10 mouse cellular contexts compared by ENCODE assay signal in the genomic region with DNA sequence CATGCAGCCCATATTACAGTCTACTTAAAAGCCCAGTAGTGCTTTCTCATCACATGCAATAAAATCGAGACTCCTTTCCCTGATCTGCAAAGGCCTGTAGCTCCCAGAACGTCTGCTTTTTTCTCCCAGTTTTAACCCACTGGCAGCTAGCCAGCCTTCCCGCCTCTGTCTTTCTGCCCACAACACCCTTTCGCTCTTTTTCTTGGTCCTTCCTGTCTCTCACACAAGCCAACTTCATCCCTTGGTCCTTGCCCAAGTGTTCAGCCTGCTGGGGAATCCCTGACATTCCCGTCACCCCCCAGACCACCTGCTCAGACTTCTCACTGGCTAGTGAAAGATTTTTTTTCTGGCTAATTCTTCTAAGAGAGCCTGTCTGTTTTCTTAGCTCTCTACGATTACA. TPM values are rescaled to one million over a fixed set of nuclear protein-coding genes. Genes with fewer than 3 reads are reported as not detected.
A peak's percentile ranks its signal among the peaks of the same experiment; 100 is the strongest.
DNase-seq lines count a peak whose midpoint lies in the region; ATAC-seq and TF ChIP-seq lines count a peak whose summit lies in the region.
"Had no signal": no experiment of that assay in that cellular context is flagged by ENCODE, and none has a peak within 500 bp of the region (broad histone marks: within the 10 kb centered on the region; RNA-seq: fewer than 3 reads in every experiment).

No protein-coding gene starts in this region.

- 17% methylated on average over 6 of the region's 6 CpGs for WGBS in forebrain, embryonic 15.5 days
- 63% methylated on average over 6 of the region's 6 CpGs for WGBS in forebrain, embryonic 12.5 days
- WGBS in midbrain, postnatal 0 days = 31% methylated on average over 6 of the region's 6 CpGs

- no peaks in the 10 kb centered on the region for H3K27me3 ChIP-seq in forebrain, embryonic 15.5 days
- peaks cover 13% of the 10 kb centered on the region; the same call in 1 of the 2 replicates for H3K27me3 ChIP-seq in forebrain, embryonic 12.5 days
- H3K27me3 ChIP-seq in midbrain, postnatal 0 days (ENCODE audit: insufficient read depth, low read length) = no peaks in the 10 kb centered on the region

- ATAC-seq in forebrain, embryonic 15.5 days (replicated peaks) = no peak
- no peak for ATAC-seq in forebrain, embryonic 12.5 days (ENCODE audit: low FRiP score)
- ATAC-seq in midbrain, postnatal 0 days (ENCODE audit: low FRiP score) = no peak
- no peak for ATAC-seq in megakaryocyte progenitor cell, adult 5-6 weeks (replicated peaks; ENCODE audit: poor library complexity)
- ATAC-seq: lung, postnatal 0 days had no signal

- no peak overlapping the region for H3K9ac ChIP-seq in forebrain, embryonic 15.5 days (replicated peaks)
- no peak overlapping the region for H3K9ac ChIP-seq in forebrain, embryonic 12.5 days
- H3K9ac ChIP-seq in midbrain, postnatal 0 days (replicated peaks; ENCODE audit: low read length, poor library complexity, severe bottlenecking) = no peak overlapping the region

- no peak overlapping the region for H3K4me3 ChIP-seq in forebrain, embryonic 15.5 days
- H3K4me3 ChIP-seq in forebrain, embryonic 12.5 days (replicated peaks) = no peak overlapping the region
- H3K4me3 ChIP-seq in midbrain, postnatal 0 days (ENCODE audit: low read depth, low read length) = no peak overlapping the region

- H3K4me2 ChIP-seq in forebrain, embryonic 15.5 days (replicated peaks) = no peak overlapping the region
- no peak overlapping the region for H3K4me2 ChIP-seq in forebrain, embryonic 12.5 days
- no peak overlapping the region for H3K4me2 ChIP-seq in midbrain, postnatal 0 days (ENCODE audit: low read depth, low read length, poor library complexity, severe bottlenecking)

- H3K4me1 ChIP-seq in forebrain, embryonic 15.5 days = peaks cover 70% of the 10 kb centered on the region
- H3K4me1 ChIP-seq in forebrain, embryonic 12.5 days = peaks cover 63% of the 10 kb centered on the region
- H3K4me1 ChIP-seq in midbrain, postnatal 0 days (ENCODE audit: insufficient read depth, low read length) = peaks cover 14% of the 10 kb centered on the region; the same call in 1 of the 2 replicates

- H3K27ac ChIP-seq in forebrain, embryonic 15.5 days (replicated peaks) = peak overlapping the region; percentile 95
- H3K27ac ChIP-seq in forebrain, embryonic 12.5 days = no peak overlapping the region
- peak overlapping the region; percentile 33; the same call in 1 of the 2 replicates for H3K27ac ChIP-seq in midbrain, postnatal 0 days (ENCODE audit: low read depth, low read length)

- DNase-seq in layer of hippocampus, adult 9-11 months = peak; percentile 47
- no peak for DNase-seq in layer of hippocampus, adult 8-10 months (ENCODE audit: low spot score in 2 of 2)
- peak; percentile 57 to 58 for DNase-seq in cerebellum, postnatal 36 days
- DNase-seq in midbrain, postnatal 0 days (ENCODE audit: low spot score) = peak; percentile 46
- DNase-seq in embryo, embryonic 10 days (ENCODE audit: low spot score) = no peak
- DNase-seq: heart, adult 11 months had no signal

- H3K9me3 ChIP-seq in forebrain, embryonic 15.5 days = no peaks in the 10 kb centered on the region
- H3K9me3 ChIP-seq in forebrain, embryonic 12.5 days = no peaks in the 10 kb centered on the region
- no peaks in the 10 kb centered on the region for H3K9me3 ChIP-seq in midbrain, postnatal 0 days (ENCODE audit: low read length)

- H3K36me3 ChIP-seq in forebrain, embryonic 15.5 days = peaks cover 38% of the 10 kb centered on the region
- H3K36me3 ChIP-seq in forebrain, embryonic 12.5 days (replicated peaks) = peaks cover 38% of the 10 kb centered on the region
- H3K36me3 ChIP-seq in midbrain, postnatal 0 days (ENCODE audit: insufficient read depth, low read length) = peaks cover 28% of the 10 kb centered on the region

- TF ChIP-seq CTCF in midbrain, postnatal 0 days (IDR thresholded peaks at IDR 0.05) = no peak

RNA-seq across cellular contexts. Expression of gene Zfhx2, which starts 15.9 kb away (rescaled TPM):
- polyA plus RNA-seq in forebrain, embryonic 15.5 days (2015; fragmentation: Nextera tagmentation; extraction: Ambion mirVana) = 27.4 and 30.6 TPM in 2 replicates
- 26.3 and 28.1 TPM in 2 replicates for polyA plus RNA-seq in forebrain, embryonic 12.5 days (2016; fragmentation: Nextera tagmentation; extraction: Ambion mirVana)
- total RNA-seq in layer of hippocampus, adult 8-10 months (2022) = 10 to 100 TPM; 45.9 to 69.4 (median 55.7) TPM
- 16.4 and 18.6 TPM in 2 replicates for total RNA-seq in midbrain, postnatal 0 days (2014; rRNA removed)
- 11.2 and 14.2 TPM in 2 replicates for polyA plus RNA-seq in midbrain, postnatal 0 days (2015; fragmentation: Nextera tagmentation; extraction: Ambion mirVana)
- total RNA-seq in megakaryocyte progenitor cell, adult 5-6 weeks (2015) = 2.5 and 3.1 TPM in 2 replicates
- 0.75 and 1.1 TPM in 2 replicates for total RNA-seq in megakaryocyte progenitor cell, adult 5-6 weeks (2017)

RNA-seq across cellular contexts. Expression of gene Thtpa, which starts 18.4 kb away (rescaled TPM):
- polyA plus RNA-seq in forebrain, embryonic 15.5 days (2015; fragmentation: Nextera tagmentation; extraction: Ambion mirVana) = 52.2 and 52.3 TPM in 2 replicates
- 32.0 and 33.0 TPM in 2 replicates for polyA plus RNA-seq in forebrain, embryonic 12.5 days (2016; fragmentation: Nextera tagmentation; extraction: Ambion mirVana)
- total RNA-seq in layer of hippocampus, adult 8-10 months (2022) = 10 to 100 TPM; 19.5 to 23.2 (median 22.3) TPM
- total RNA-seq in midbrain, postnatal 0 days (2014; rRNA removed) = 38.0 and 42.1 TPM in 2 replicates
- polyA plus RNA-seq in midbrain, postnatal 0 days (2015; fragmentation: Nextera tagmentation; extraction: Ambion mirVana) = 32.5 and 35.2 TPM in 2 replicates
- total RNA-seq in megakaryocyte progenitor cell, adult 5-6 weeks (2015) = 7.3 and 7.7 TPM in 2 replicates
- total RNA-seq in megakaryocyte progenitor cell, adult 5-6 weeks (2017) = 10.9 and 11.5 TPM in 2 replicates

RNA-seq across cellular contexts. Expression of gene Ap1g2, which starts 30.2 kb away (rescaled TPM):
- polyA plus RNA-seq in forebrain, embryonic 15.5 days (2015; fragmentation: Nextera tagmentation; extraction: Ambion mirVana) = 11.4 and 13.0 TPM in 2 replicates
- 10.2 and 11.4 TPM in 2 replicates for polyA plus RNA-seq in forebrain, embryonic 12.5 days (2016; fragmentation: Nextera tagmentation; extraction: Ambion mirVana)
- total RNA-seq in layer of hippocampus, adult 8-10 months (2022) = 10 to 100 TPM; 10.8 to 20.7 (median 14.8) TPM
- total RNA-seq in midbrain, postnatal 0 days (2014; rRNA removed) = 8.2 and 11.6 TPM in 2 replicates
- 6.6 and 8.9 TPM in 2 replicates for polyA plus RNA-seq in midbrain, postnatal 0 days (2015; fragmentation: Nextera tagmentation; extraction: Ambion mirVana)
- 31.3 and 52.7 TPM in 2 replicates for total RNA-seq in megakaryocyte progenitor cell, adult 5-6 weeks (2015)
- total RNA-seq in megakaryocyte progenitor cell, adult 5-6 weeks (2017) = 17.4 and 18.3 TPM in 2 replicates

RNA-seq across cellular contexts. Expression of gene Jph4, which starts 40.5 kb away (rescaled TPM):
- polyA plus RNA-seq in forebrain, embryonic 15.5 days (2015; fragmentation: Nextera tagmentation; extraction: Ambion mirVana) = 37.4 and 38.3 TPM in 2 replicates
- polyA plus RNA-seq in forebrain, embryonic 12.5 days (2016; fragmentation: Nextera tagmentation; extraction: Ambion mirVana) = 9.0 and 9.4 TPM in 2 replicates
- total RNA-seq in layer of hippocampus, adult 8-10 months (2022) = 100 to 1,000 TPM; 361 to 416 (median 386) TPM
- total RNA-seq in midbrain, postnatal 0 days (2014; rRNA removed) = 158 and 182 TPM in 2 replicates
- polyA plus RNA-seq in midbrain, postnatal 0 days (2015; fragmentation: Nextera tagmentation; extraction: Ambion mirVana) = 41.7 and 45.1 TPM in 2 replicates
- total RNA-seq in megakaryocyte progenitor cell, adult 5-6 weeks (2015) = not detected in 2 replicates
- not detected in 2 replicates for total RNA-seq in megakaryocyte progenitor cell, adult 5-6 weeks (2017)

Comparison
In these comparisons a context has a peak if more than half of its experiments do, and no peak if none do; other contexts are left out.
1. DNase-seq: peak in layer of hippocampus, adult 9-11 months (single experiment), cerebellum, postnatal 36 days (2 of 2) and midbrain, postnatal 0 days (single experiment); none in layer of hippocampus, adult 8-10 months (0 of 2) and embryo, embryonic 10 days (single experiment).